Mouse (Mus musculus) lung, embryonic 14.5 days (tissue): ENCODE data around the gene Slfn2. TPM values are rescaled to one million over a fixed set of nuclear protein-coding genes. Genes with fewer than 3 reads are reported as not detected.

Experiments used
- ATAC-seq: fragments of 200-750 bp; cut with Nextera tagmentation; 2 replicates; pipeline ENCODE4 v1.8.0; 2017; ENCODE audit warnings: mild to moderate bottlenecking, moderate TSS enrichment, moderate library complexity; ENCODE audit not compliant: insufficient read depth
- DNase-seq: peaks from one replicate; pipeline ENCODE4 v3.0.0-alpha.2; 2015
- H3K27ac ChIP-seq: fragments of 300-500 bp; sonication (generic); 2 replicates; pipeline ENCODE4 v1.5.1; 2014; ENCODE audit warnings: low read depth, mild to moderate bottlenecking, moderate library complexity
- H3K27me3 ChIP-seq: fragments of 300-500 bp; sonication (generic); 2 replicates; pipeline ENCODE4 v1.6.1; 2014; ENCODE audit warnings: low read length, control low read depth; ENCODE audit not compliant: insufficient read depth
- H3K36me3 ChIP-seq: fragments of 300-500 bp; sonication (generic); 2 replicates; pipeline ENCODE4 v1.6.1; 2014; ENCODE audit warnings: control low read depth; ENCODE audit not compliant: insufficient read depth
- H3K4me1 ChIP-seq: fragments of 300-500 bp; sonication (generic); 2 replicates; pipeline ENCODE4 v1.6.1; 2014; ENCODE audit warnings: antibody characterized with exemption, control low read depth; ENCODE audit not compliant: insufficient read depth
- H3K4me2 ChIP-seq: fragments of 300-500 bp; sonication (generic); 2 replicates; pipeline ENCODE4 v1.6.1; 2014; ENCODE audit warnings: mild to moderate bottlenecking
- H3K4me3 ChIP-seq: fragments of 300-500 bp; sonication (generic); 2 replicates; pipeline ENCODE4 v1.5.1; 2014; ENCODE audit warnings: low read depth, low read length
- H3K9ac ChIP-seq: fragments of 300-500 bp; sonication (generic); 2 replicates; pipeline ENCODE4 v1.6.1; 2014
- H3K9me3 ChIP-seq: fragments of 300-500 bp; sonication (generic); 2 replicates; pipeline ENCODE4 v1.6.1; 2016; ENCODE audit warnings: low read depth, low read length, control low read depth
- CTCF ChIP-seq: IDR thresholded peaks from 2 replicates; pipeline ENCODE4 v1.5.1; 2016; ENCODE audit warnings: antibody characterized with exemption, low read depth
- WGBS: fragments of 180-500 bp; shearing (Covaris S2); extraction: QIAGEN DNeasy Blood & Tissue Kit; methylation state at CpG from one replicate; pipeline ENCODE4 v1.1.7; 2014; 5-methylcytosine and 5-hydroxymethylcytosine counted together
- polyA plus RNA-seq: library from polyadenylated mRNA; unstranded; fragments of >200 nt; fragmentation: Nextera tagmentation; extraction: Ambion mirVana; gene quantifications from 2 replicates; pipeline ENCODE4 v1.2.1, GENCODE M21; 2014

The Slfn2 gene
- polyA plus RNA-seq, 1 experiment from 2014 or later: 4.7 TPM

DNA sequence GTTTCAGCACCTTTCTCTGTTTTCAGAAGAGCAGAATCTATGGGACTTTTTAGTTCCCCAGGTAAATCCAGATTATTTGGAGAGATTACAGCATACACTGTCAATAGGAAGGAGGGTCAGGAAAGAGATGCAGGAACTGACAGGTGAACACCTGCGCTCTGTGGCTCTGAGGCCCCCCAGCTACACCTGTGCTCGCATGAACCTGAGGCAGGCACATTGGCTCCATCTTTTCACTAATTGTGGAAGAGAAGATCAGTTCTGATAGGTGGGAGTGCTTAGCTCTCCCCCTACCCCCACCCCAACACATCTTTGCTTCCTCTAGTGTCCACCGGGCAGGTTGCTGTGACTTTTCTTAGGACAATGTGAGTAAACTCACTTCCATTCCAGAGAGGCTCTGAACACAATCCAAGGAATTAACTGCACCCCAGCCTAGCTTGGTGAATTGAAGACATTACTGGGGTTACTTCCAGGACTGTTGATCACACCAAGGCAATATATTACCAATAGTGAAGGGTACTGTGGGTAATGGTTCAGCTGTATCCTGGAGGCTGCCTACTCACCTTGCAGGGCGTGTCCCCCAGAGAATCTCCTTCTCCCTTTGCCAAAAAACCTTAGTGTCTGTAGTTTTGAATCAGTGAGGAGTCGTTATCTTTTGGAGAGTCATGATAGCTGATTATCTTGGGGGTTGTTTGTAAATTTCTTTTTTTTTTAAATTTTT lies 13.7 kb downstream of the Slfn2 start:
- Histone ChIP-seq H3K4me1 (no peaks in the 10 kb centered on the region), H3K36me3 (no peaks in the 10 kb centered on the region), H3K9ac (no peak overlapping the region), H3K4me2 (no peak overlapping the region), H3K9me3 (no peaks in the 10 kb centered on the region), H3K27me3 (no peaks in the 10 kb centered on the region), H3K4me3 (no peak overlapping the region), H3K27ac (no peak overlapping the region)
- TF ChIP-seq CTCF: no peak
- DNase-seq: no peak
- WGBS: 73% methylated on average over 5 of the region's 5 CpGs
- no peak for ATAC-seq

DNA sequence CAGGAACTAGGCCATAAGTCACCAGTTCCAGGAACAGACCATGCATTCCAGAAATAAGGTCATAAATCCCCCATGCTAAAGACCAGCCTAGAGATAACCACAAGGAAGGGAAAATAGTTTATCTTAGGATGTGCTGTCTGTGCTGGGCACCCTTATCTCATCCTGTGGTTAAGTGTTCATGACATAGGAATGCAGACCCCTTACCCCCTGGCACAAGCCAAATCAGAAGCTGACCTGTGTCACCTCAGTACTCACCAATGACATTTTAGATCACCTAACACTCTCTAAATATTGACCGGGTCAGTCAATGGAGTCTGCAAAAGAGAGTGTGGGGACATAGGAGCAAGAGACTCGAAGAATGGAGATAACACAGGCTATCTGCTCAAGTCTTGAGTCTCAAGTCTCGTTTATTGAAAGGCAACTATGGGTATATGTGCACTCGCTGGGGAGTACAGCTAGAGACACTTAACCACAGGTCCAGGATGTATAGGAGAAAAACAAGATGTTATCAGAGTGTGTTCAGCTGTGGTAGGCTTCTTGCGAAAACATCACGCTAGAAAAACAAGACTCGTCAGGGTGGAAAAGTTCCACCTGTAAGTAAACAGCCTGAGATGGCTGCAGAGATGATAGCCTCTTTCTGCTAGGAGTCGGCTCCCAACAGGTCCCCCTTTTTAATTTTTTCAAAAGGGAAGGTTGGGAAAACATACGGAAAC lies 14.7 kb downstream of the Slfn2 start:
- DNase-seq: no peak
- H3K4me2 ChIP-seq: no peak overlapping the region
- ATAC-seq: no peak
- no peaks in the 10 kb centered on the region for H3K4me1 ChIP-seq
- no peak overlapping the region for H3K9ac ChIP-seq
- H3K27me3 ChIP-seq: no peaks in the 10 kb centered on the region
- TF ChIP-seq CTCF: no peak
- H3K27ac ChIP-seq: no peak overlapping the region
- 42% methylated on average over 9 of the region's 9 CpGs for WGBS
- no peak overlapping the region for H3K4me3 ChIP-seq
- no peaks in the 10 kb centered on the region for H3K36me3 ChIP-seq
- H3K9me3 ChIP-seq: no peaks in the 10 kb centered on the region

DNA sequence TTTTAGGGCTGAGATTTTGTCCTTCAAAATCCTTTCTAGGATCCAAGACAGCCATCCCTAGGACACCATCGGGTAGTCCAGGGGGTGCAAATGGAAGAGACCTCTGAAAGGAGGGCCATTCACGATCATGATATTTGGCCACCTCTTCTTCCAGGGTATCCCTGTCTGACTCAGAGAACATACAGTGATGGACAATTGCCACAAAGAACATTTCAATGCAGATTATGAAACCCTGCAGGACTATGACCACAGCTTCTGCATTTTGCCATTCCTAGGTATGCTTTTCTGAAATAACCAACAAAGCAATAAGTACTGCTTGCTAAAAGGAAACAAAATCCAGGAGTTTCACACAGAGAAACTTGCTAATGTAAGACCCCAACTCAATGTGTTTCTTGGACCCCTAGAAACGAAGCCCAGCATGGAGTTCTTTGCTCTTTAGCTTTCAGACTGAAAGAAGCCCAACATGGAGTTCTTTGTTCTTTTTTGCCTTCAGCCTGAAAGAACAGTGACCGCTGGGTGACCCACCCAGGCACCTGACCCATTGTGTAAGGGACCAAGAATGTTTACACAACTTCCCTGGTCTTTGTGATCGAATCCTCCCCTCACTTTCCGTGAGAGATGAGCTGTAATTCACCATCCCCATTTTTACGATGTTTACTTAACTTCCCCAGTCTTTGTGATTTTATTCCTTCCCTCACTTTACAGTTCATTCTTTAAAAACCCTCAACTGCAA lies 18.0 kb downstream of the Slfn2 start:
- TF ChIP-seq CTCF: no peak
- WGBS: 58% methylated on average over 7 of the region's 7 CpGs
- Histone ChIP-seq H3K9me3 (no peaks in the 10 kb centered on the region), H3K27ac (no peak overlapping the region), H3K36me3 (no peaks in the 10 kb centered on the region), H3K4me1 (no peaks in the 10 kb centered on the region), H3K9ac (no peak overlapping the region), H3K4me2 (no peak overlapping the region), H3K27me3 (no peaks in the 10 kb centered on the region), H3K4me3 (no peak overlapping the region)
- DNase-seq: no peak
- ATAC-seq: no peak

DNA sequence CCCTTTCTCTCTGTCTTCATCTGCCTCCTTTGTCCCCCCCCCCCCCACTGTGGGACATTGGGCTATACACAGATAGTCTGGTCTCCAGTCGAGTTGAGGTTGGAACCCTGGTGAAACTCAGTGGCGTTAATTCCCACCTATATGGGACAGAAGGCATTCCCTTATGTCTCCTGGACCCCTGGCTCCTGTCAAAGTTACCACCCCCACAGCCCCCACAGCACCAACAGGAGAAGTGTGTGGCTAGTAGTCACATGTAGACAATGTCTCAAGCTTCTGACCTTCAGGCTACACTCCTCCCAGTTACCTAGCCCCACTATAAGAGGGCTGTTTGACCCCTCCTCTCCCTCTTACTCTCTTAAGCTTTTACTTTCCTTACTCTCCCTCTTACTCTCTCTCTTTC lies 19.2 kb downstream of the Slfn2 start:
- TF ChIP-seq CTCF: no peak
- no peaks in the 10 kb centered on the region for H3K4me1 ChIP-seq
- no peak overlapping the region for H3K4me2 ChIP-seq
- no peak for ATAC-seq
- no peaks in the 10 kb centered on the region for H3K27me3 ChIP-seq
- H3K4me3 ChIP-seq: no peak overlapping the region
- no peak overlapping the region for H3K27ac ChIP-seq
- no peak overlapping the region for H3K9ac ChIP-seq
- no peaks in the 10 kb centered on the region for H3K9me3 ChIP-seq
- no peak for DNase-seq
- WGBS: 82% methylated on average over 2 of the region's 2 CpGs
- H3K36me3 ChIP-seq: no peaks in the 10 kb centered on the region

DNA sequence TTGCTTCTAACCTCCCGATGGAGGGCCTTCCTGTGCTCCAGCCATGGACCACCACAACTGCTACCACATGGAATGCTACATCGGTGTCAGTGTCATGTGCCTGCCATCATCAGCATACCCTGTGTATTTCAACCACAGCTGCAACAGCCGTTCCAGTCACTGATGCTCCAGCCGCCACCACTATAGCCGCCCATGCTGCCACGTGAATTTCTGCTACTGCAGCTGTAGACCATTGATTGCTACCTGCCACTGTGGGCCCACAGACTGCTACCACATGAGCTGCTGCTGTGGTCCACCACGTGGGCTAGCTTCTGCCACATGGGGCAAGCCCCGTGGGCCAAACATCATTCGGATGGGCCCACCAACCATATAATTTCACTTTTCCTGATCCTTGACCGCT lies 19.8 kb downstream of the Slfn2 start:
- ATAC-seq: no peak

DNA sequence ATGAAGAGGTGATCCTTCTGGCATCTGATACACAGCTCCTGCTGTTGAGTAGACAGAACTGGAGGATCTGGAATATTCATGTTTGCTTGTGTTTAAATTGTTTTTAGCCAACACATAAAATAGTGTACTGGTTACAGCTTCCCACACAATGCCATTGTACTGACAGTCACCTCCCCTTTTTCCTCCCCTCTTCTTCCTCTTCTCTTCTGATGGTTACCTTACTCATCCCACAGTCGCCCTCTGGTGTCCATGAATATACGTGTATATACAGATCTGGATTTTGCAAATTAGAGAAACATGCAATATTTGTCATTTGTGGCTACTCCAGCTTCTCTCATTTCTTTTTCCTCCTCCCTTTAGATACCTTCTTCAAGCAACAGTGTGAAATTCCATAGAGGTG lies 50.2 kb downstream of the Slfn2 start:
- Histone ChIP-seq H3K9me3 (no peaks in the 10 kb centered on the region), H3K4me1 (no peaks in the 10 kb centered on the region), H3K36me3 (no peaks in the 10 kb centered on the region), H3K4me2 (no peak overlapping the region), H3K9ac (no peak overlapping the region), H3K27ac (no peak overlapping the region), H3K27me3 (no peaks in the 10 kb centered on the region), H3K4me3 (no peak overlapping the region)
- ATAC-seq (no peak), DNase-seq (peak; percentile 36)
- TF ChIP-seq CTCF: peak; percentile 36
- 23% methylated on average over 2 of the region's 2 CpGs for WGBS

More for the DNA sequence above, 19.8 kb downstream of the Slfn2 start:
- no peak for TF ChIP-seq CTCF
- H3K4me3 ChIP-seq: no peak overlapping the region
- WGBS: 85% methylated on average over 10 of the region's 10 CpGs
- no peaks in the 10 kb centered on the region for H3K27me3 ChIP-seq
- no peak overlapping the region for H3K9ac ChIP-seq
- DNase-seq: no peak
- no peaks in the 10 kb centered on the region for H3K9me3 ChIP-seq
- H3K36me3 ChIP-seq: no peaks in the 10 kb centered on the region
- no peak overlapping the region for H3K27ac ChIP-seq
- no peaks in the 10 kb centered on the region for H3K4me1 ChIP-seq
- no peak overlapping the region for H3K4me2 ChIP-seq
